ENCODE assay signal across 17 mouse cellular contexts in genomic region chr1:152913483-152914460, GRCm38 (mm10). TPM values are rescaled to one million over a fixed set of nuclear protein-coding genes. Genes with fewer than 3 reads are reported as not detected.
A peak's percentile ranks its signal among the peaks of the same experiment; 100 is the strongest.
DNase-seq lines count a peak whose midpoint lies in the region; ATAC-seq and TF ChIP-seq lines count a peak whose summit lies in the region.
"Had no signal": no experiment of that assay in that cellular context is flagged by ENCODE, and none has a peak within 500 bp of the region (broad histone marks: within the 10 kb centered on the region; RNA-seq: fewer than 3 reads in every experiment).

No protein-coding gene starts in this region.

- TF ChIP-seq POLR2A in MEL (IDR thresholded peaks at IDR 0.05; ENCODE audit: control insufficient read depth in 1 of 2, insufficient read depth in 1 of 2, low read depth in 1 of 2, low read length in 2 of 2, poor library complexity in 1 of 2): no peak

- peaks cover 6% of the 10 kb centered on the region for H3K4me1 ChIP-seq in kidney, embryonic 16.5 days (ENCODE audit: insufficient read depth, low read length)
- H3K4me1 ChIP-seq in lung, embryonic 14.5 days (ENCODE audit: insufficient read depth): no peaks in the 10 kb centered on the region
- peaks cover 0 to 7% of the 10 kb centered on the region in 2 experiments; a peak in 2 of 4 replicates for H3K4me1 ChIP-seq in MEL (ENCODE audit: control insufficient read depth in 1 of 2, insufficient read depth in 2 of 2, low read length in 2 of 2)
- H3K4me1 ChIP-seq in lung, postnatal 0 days (ENCODE audit: insufficient read depth, low read depth, low read length): 0 out of 2 replicates have a peak, but pooled peaks cover 5% of the 10 kb centered on the region
- H3K4me1 ChIP-seq: hindbrain, embryonic 15.5 days; liver, embryonic 15.5 days had no signal

- H3K4me3 ChIP-seq in kidney, embryonic 16.5 days (ENCODE audit: low read length): no peak overlapping the region
- H3K4me3 ChIP-seq in lung, embryonic 14.5 days (ENCODE audit: low read depth, low read length): no peak overlapping the region
- no peak overlapping the region for H3K4me3 ChIP-seq in MEL (ENCODE audit: control insufficient read depth in 1 of 2, insufficient read depth in 1 of 2, low read depth in 2 of 2, low read length in 2 of 2)
- H3K4me3 ChIP-seq in lung, postnatal 0 days (ENCODE audit: low read depth, low read length): no peak overlapping the region
- H3K4me3 ChIP-seq: hindbrain, embryonic 15.5 days; liver, embryonic 15.5 days had no signal

- no peak overlapping the region for H3K27ac ChIP-seq in kidney, embryonic 16.5 days (ENCODE audit: low read length)
- no peak overlapping the region for H3K27ac ChIP-seq in lung, embryonic 14.5 days (ENCODE audit: low read depth)
- no peak overlapping the region for H3K27ac ChIP-seq in MEL (ENCODE audit: control insufficient read depth, low read depth, low read length)
- H3K27ac ChIP-seq in lung, postnatal 0 days (ENCODE audit: low read length): no peak overlapping the region
- H3K27ac ChIP-seq: hindbrain, embryonic 15.5 days; liver, embryonic 15.5 days had no signal

- no peak for TF ChIP-seq CTCF in lung, embryonic 14.5 days (IDR thresholded peaks at IDR 0.05; ENCODE audit: low read depth)
- TF ChIP-seq CTCF in MEL (IDR thresholded peaks at IDR 0.05 in 2 of 3, conservative IDR thresholded peaks at IDR 0.05 in 1 of 3; ENCODE audit: control insufficient read depth in 1 of 3, insufficient read depth in 1 of 3, low read depth in 2 of 3, low read length in 3 of 3, poor library complexity in 1 of 3, severe bottlenecking in 1 of 3): no peak
- no peak for TF ChIP-seq CTCF in lung, postnatal 0 days (IDR thresholded peaks at IDR 0.05)

- no peaks in the 10 kb centered on the region for H3K27me3 ChIP-seq in kidney, embryonic 16.5 days (ENCODE audit: insufficient read depth, low read length)
- H3K27me3 ChIP-seq in lung, embryonic 14.5 days (ENCODE audit: insufficient read depth, low read length): no peaks in the 10 kb centered on the region
- no peaks in the 10 kb centered on the region; a peak in 4 of 4 replicates for H3K27me3 ChIP-seq in MEL (ENCODE audit: control insufficient read depth in 1 of 2, insufficient read depth in 2 of 2, low read length in 2 of 2)
- no peaks in the 10 kb centered on the region for H3K27me3 ChIP-seq in lung, postnatal 0 days (replicated peaks; ENCODE audit: insufficient read depth, low read length)
- H3K27me3 ChIP-seq: hindbrain, embryonic 15.5 days; liver, embryonic 15.5 days; Patski had no signal

- 61% methylated on average over 6 of the region's 6 CpGs for WGBS in kidney, embryonic 16.5 days
- 42% methylated on average over 6 of the region's 6 CpGs for WGBS in lung, embryonic 14.5 days
- 43% methylated on average over 6 of the region's 6 CpGs for WGBS in lung, postnatal 0 days

- no peak overlapping the region for H3K4me2 ChIP-seq in kidney, embryonic 16.5 days (replicated peaks; ENCODE audit: low read depth, low read length)
- H3K4me2 ChIP-seq in lung, embryonic 14.5 days: peak overlapping the region; percentile 27; the same call in 1 of the 2 replicates
- H3K4me2 ChIP-seq in lung, postnatal 0 days (replicated peaks; ENCODE audit: low read depth, low read length): no peak overlapping the region
- H3K4me2 ChIP-seq: hindbrain, embryonic 15.5 days; liver, embryonic 15.5 days had no signal

- no peaks in the 10 kb centered on the region for H3K9me3 ChIP-seq in kidney, embryonic 16.5 days (ENCODE audit: low read length)
- H3K9me3 ChIP-seq in lung, embryonic 14.5 days (ENCODE audit: low read depth, low read length): no peaks in the 10 kb centered on the region
- no peaks in the 10 kb centered on the region for H3K9me3 ChIP-seq in MEL (replicated peaks; ENCODE audit: insufficient read depth, low read length)
- no peaks in the 10 kb centered on the region for H3K9me3 ChIP-seq in lung, postnatal 0 days (ENCODE audit: low read length)
- H3K9me3 ChIP-seq: hindbrain, embryonic 15.5 days; liver, embryonic 15.5 days had no signal

- no peak overlapping the region for H3K9ac ChIP-seq in kidney, embryonic 16.5 days (replicated peaks; ENCODE audit: low read length)
- no peak overlapping the region for H3K9ac ChIP-seq in lung, embryonic 14.5 days
- no peak overlapping the region for H3K9ac ChIP-seq in MEL (ENCODE audit: control insufficient read depth, low read depth, low read length, poor library complexity, severe bottlenecking)
- no peak overlapping the region for H3K9ac ChIP-seq in lung, postnatal 0 days (replicated peaks; ENCODE audit: low read depth)
- H3K9ac ChIP-seq: hindbrain, embryonic 15.5 days; liver, embryonic 15.5 days had no signal

- H3K36me3 ChIP-seq in kidney, embryonic 16.5 days (ENCODE audit: insufficient read depth, low read length): no peaks in the 10 kb centered on the region
- no peaks in the 10 kb centered on the region for H3K36me3 ChIP-seq in lung, embryonic 14.5 days (ENCODE audit: insufficient read depth)
- peaks cover 0 to 2% of the 10 kb centered on the region in 2 experiments; a peak in 1 of 4 replicates for H3K36me3 ChIP-seq in MEL (ENCODE audit: control insufficient read depth in 1 of 2, insufficient read depth in 2 of 2, low read length in 2 of 2)
- H3K36me3 ChIP-seq in lung, postnatal 0 days (ENCODE audit: insufficient read depth, low read length): no peaks in the 10 kb centered on the region
- H3K36me3 ChIP-seq: hindbrain, embryonic 15.5 days; liver, embryonic 15.5 days had no signal

- H3K79me2 ChIP-seq in MEL (ENCODE audit: control insufficient read depth, insufficient read depth, low read length, poor library complexity): no peaks in the 10 kb centered on the region

- ATAC-seq in kidney, embryonic 16.5 days (ENCODE audit: low FRiP score, low TSS enrichment): peak; percentile 59; the same call in 1 of the 2 replicates
- ATAC-seq in lung, embryonic 14.5 days (ENCODE audit: insufficient read depth): peak; percentile 86
- peak; percentile 38 for ATAC-seq in lung, postnatal 0 days
- ATAC-seq: intestine, embryonic 16.5 days; Patski had no signal

- 0 out of 4 replicates have a peak, but pooled peaks of 1 of the 2 experiments have one; percentile 4 for TF ChIP-seq EP300 in MEL (IDR thresholded peaks at IDR 0.05; ENCODE audit: low read depth in 1 of 2, low read length in 2 of 2)
- TF ChIP-seq EP300 in lung, postnatal 0 days (IDR thresholded peaks at IDR 0.05): no peak

- TF ChIP-seq RAD21 in MEL (IDR thresholded peaks at IDR 0.05; ENCODE audit: low read depth, low read length): no peak

- no peak for DNase-seq in kidney, adult 18-20 months
- peak; percentile 90 for DNase-seq in lung, embryonic 14.5 days
- DNase-seq in lung, postnatal 25 days (ENCODE audit: low spot score): no peak
- peak; percentile 32 for DNase-seq in MEL (ENCODE audit: low read depth, low spot score)
- DNase-seq in lung, postnatal 0 days (ENCODE audit: low spot score): peak; percentile 32
- DNase-seq in ovary, postnatal 36 days (ENCODE audit: low spot score): no peak
- DNase-seq: adrenal gland, adult 8-10 months; cerebellum, postnatal 14 days; embryo, embryonic 11 days; heart, postnatal 36 days; thymus, postnatal 14 days had no signal

TF ChIP-seq in MEL, 35 proteins besides CTCF, POLR2A, EP300 and RAD21:
- TF ChIP-seq MYC (IDR thresholded peaks at IDR 0.05; ENCODE audit: low read depth, low read length) (no peak), SMC3 (IDR thresholded peaks at IDR 0.05; ENCODE audit: low read depth, low read length) (no peak), MAX (IDR thresholded peaks at IDR 0.05; ENCODE audit: low read length) (no peak)

RNA-seq across cellular contexts. Expression of gene Smg7, which starts 11.3 kb away (rescaled TPM):
- polyA plus RNA-seq in kidney, embryonic 16.5 days (2015; fragmentation: Nextera tagmentation; extraction: Ambion mirVana): 25.9 and 32.6 TPM in 2 replicates
- polyA plus RNA-seq in lung, embryonic 14.5 days (2014; fragmentation: Nextera tagmentation; extraction: Ambion mirVana): 40.9 and 44.1 TPM in 2 replicates
- total RNA-seq in MEL (2012; rRNA removed): 32.1 and 32.8 TPM in 2 replicates
- 10 to 100 TPM; 52.4 to 53.9 TPM for polyA plus RNA-seq in MEL (2012; ENCODE audit: insufficient read depth in 1 of 2, insufficient read length in 2 of 2, low read depth in 1 of 2, low replicate concordance in 2 of 2, missing spikeins in 1 of 2)
- polyA plus RNA-seq in lung, postnatal 0 days (2015; fragmentation: Nextera tagmentation; extraction: Ambion mirVana): 14.4 and 14.9 TPM in 2 replicates

RNA-seq across cellular contexts. Expression of gene Nmnat2, which starts 41.0 kb away (rescaled TPM):
- polyA plus RNA-seq in kidney, embryonic 16.5 days (2015; fragmentation: Nextera tagmentation; extraction: Ambion mirVana): 0.86 and 1.3 TPM in 2 replicates
- polyA plus RNA-seq in lung, embryonic 14.5 days (2014; fragmentation: Nextera tagmentation; extraction: Ambion mirVana): 3.6 and 4.1 TPM in 2 replicates
- total RNA-seq in MEL (2012; rRNA removed): 2.8 and 3.0 TPM in 2 replicates
- 1 to 10 TPM in 1 of 2 experiments, not detected in 1; 1.3 TPM for polyA plus RNA-seq in MEL (2012; ENCODE audit: insufficient read depth in 1 of 2, insufficient read length in 2 of 2, low read depth in 1 of 2, low replicate concordance in 2 of 2, missing spikeins in 1 of 2)
- polyA plus RNA-seq in lung, postnatal 0 days (2015; fragmentation: Nextera tagmentation; extraction: Ambion mirVana): 4.5 and 4.8 TPM in 2 replicates
- total RNA-seq: granulocyte monocyte progenitor cell, adult 5-6 weeks had no signal

Comparison
In these comparisons a context has a peak if more than half of its experiments do, and no peak if none do; other contexts are left out.
1. DNase-seq: peak in lung, embryonic 14.5 days (single experiment), MEL (single experiment) and lung, postnatal 0 days (single experiment); none in kidney, adult 18-20 months (single experiment), lung, postnatal 25 days (single experiment) and ovary, postnatal 36 days (single experiment).
2. Peak in every context shown above with its lines, with median percentiles within 50 percentile points of each other: ATAC-seq.